Mouse (Mus musculus): ENCODE results near the gene Gnmt. TPM values are rescaled to one million over a fixed set of nuclear protein-coding genes. Genes with fewer than 3 reads are reported as not detected.
A peak's percentile ranks its signal among the peaks of the same experiment; 100 is the strongest.

Gnmt gene
- polyA plus RNA-seq, 2 experiments, result 18.3 to 31.2 TPM

- peak; percentile 97 to 99 (median 99) for DNase-seq (ENCODE audit: low read depth in 3 of 3, low spot score in 3 of 3)
- Histone ChIP-seq H3K27me3 (ENCODE audit: control insufficient read depth, insufficient read depth, low read length) (no peaks in the 10 kb centered on the region), H3K4me3 (ENCODE audit: insufficient read depth in 1 of 2, low read depth in 2 of 2, low read length in 2 of 2) (peak within 1 kb of the TSS; percentile 65 to 73), H3K9ac (replicated peaks) (peak within 1 kb of the TSS; percentile 76), H3K9me3 (ENCODE audit: control insufficient read depth, low read length) (no peaks in the 10 kb centered on the region), H3K36me3 (replicated peaks; ENCODE audit: control insufficient read depth, insufficient read depth, low read depth) (peaks cover 25% of the 10 kb centered on the region), H3K27ac (peak within 1 kb of the TSS; percentile 19), H3K4me1 (replicated peaks; ENCODE audit: control insufficient read depth in 2 of 2, insufficient read depth in 2 of 2, low read length in 1 of 2) (peaks cover 14 to 19% of the 10 kb centered on the region in 2 experiments), H3K4me2 (ENCODE audit: low read depth) (peak within 1 kb of the TSS; percentile 88)
- TF ChIP-seq EP300 (IDR thresholded peaks at IDR 0.05; ENCODE audit: low read depth) (no peak), CTCF (IDR thresholded peaks at IDR 0.05; ENCODE audit: low read depth) (peak; percentile 11; the same call in 1 of the 2 replicates)
- under 1% methylated on average over 49 of the region's 49 CpGs for WGBS (ENCODE audit: insufficient replicate concordance)
- ATAC-seq (ENCODE audit: insufficient read depth), result peak; percentile 95
Observed at GRCm38 (mm10) chr17:46680760-46681373, 48.1 kb downstream of the Gnmt start, which contains the start of gene Klhdc3. Gene Klhdc3 (minus strand): TSS chr17:46680914.

- Histone ChIP-seq H3K27ac (peak overlapping the region; percentile 19), H3K4me2 (ENCODE audit: low read depth) (peak overlapping the region; percentile 88), H3K9ac (replicated peaks) (peak overlapping the region; percentile 76), H3K27me3 (ENCODE audit: control insufficient read depth, insufficient read depth, low read length) (no peaks in the 10 kb centered on the region), H3K4me3 (ENCODE audit: insufficient read depth in 1 of 2, low read depth in 2 of 2, low read length in 2 of 2) (peak overlapping the region; percentile 65 to 69), H3K36me3 (replicated peaks; ENCODE audit: control insufficient read depth, insufficient read depth, low read depth) (peaks cover 29% of the 10 kb centered on the region), H3K4me1 (replicated peaks; ENCODE audit: control insufficient read depth in 2 of 2, insufficient read depth in 2 of 2, low read length in 1 of 2) (peaks cover 14 to 19% of the 10 kb centered on the region in 2 experiments), H3K9me3 (ENCODE audit: control insufficient read depth, low read length) (no peaks in the 10 kb centered on the region)
- peak; percentile 0; the same call in 1 of the 2 replicates for ATAC-seq (ENCODE audit: insufficient read depth)
- TF ChIP-seq EP300 (IDR thresholded peaks at IDR 0.05; ENCODE audit: low read depth) (no peak), CTCF (IDR thresholded peaks at IDR 0.05; ENCODE audit: low read depth) (peak; percentile 51)
- peak in 1 of 3 experiments; percentile 40 for DNase-seq (ENCODE audit: low read depth in 3 of 3, low spot score in 3 of 3)
- WGBS (ENCODE audit: insufficient replicate concordance), result under 1% methylated on average over 34 of the region's 34 CpGs
Observed at GRCm38 (mm10) chr17:46679843-46680759, 48.9 kb downstream of the Gnmt start.

GRCm38 (mm10) chr17:46678911-46679310 lies 50.1 kb downstream of the Gnmt start:
- Histone ChIP-seq H3K9me3 (ENCODE audit: control insufficient read depth, low read length) (no peaks in the 10 kb centered on the region), H3K36me3 (replicated peaks; ENCODE audit: control insufficient read depth, insufficient read depth, low read depth) (peaks cover 25% of the 10 kb centered on the region), H3K4me2 (ENCODE audit: low read depth) (peak overlapping the region; percentile 88), H3K27me3 (ENCODE audit: control insufficient read depth, insufficient read depth, low read length) (no peaks in the 10 kb centered on the region), H3K27ac (no peak overlapping the region), H3K9ac (replicated peaks) (no peak overlapping the region), H3K4me3 (ENCODE audit: insufficient read depth in 1 of 2, low read depth in 2 of 2, low read length in 2 of 2) (no peak overlapping the region), H3K4me1 (replicated peaks; ENCODE audit: control insufficient read depth in 2 of 2, insufficient read depth in 2 of 2, low read length in 1 of 2) (peaks cover 19 to 24% of the 10 kb centered on the region in 2 experiments)
- ATAC-seq (ENCODE audit: insufficient read depth) (no peak), DNase-seq (ENCODE audit: low read depth in 3 of 3, low spot score in 3 of 3) (no peak)
- WGBS (ENCODE audit: insufficient replicate concordance), result 68% methylated on average over 9 of the region's 9 CpGs
- no peak for TF ChIP-seq EP300 (IDR thresholded peaks at IDR 0.05; ENCODE audit: low read depth)
- TF ChIP-seq CTCF (IDR thresholded peaks at IDR 0.05; ENCODE audit: low read depth), result no peak

- peaks cover 25% of the 10 kb centered on the region for H3K36me3 ChIP-seq (replicated peaks; ENCODE audit: control insufficient read depth, insufficient read depth, low read depth)
Observed at GRCm38 (mm10) chr17:46678416-46678815, 50.6 kb downstream of the Gnmt start, which contains the start of gene Mea1. Gene Mea1 (plus strand): TSS chr17:46678793.

More at GRCm38 (mm10) chr17:46678416-46678815, 50.6 kb downstream of the Gnmt start, which contains the start of gene Mea1:
- Histone ChIP-seq H3K27me3 (ENCODE audit: control insufficient read depth, insufficient read depth, low read length) (no peaks in the 10 kb centered on the region), H3K9me3 (ENCODE audit: control insufficient read depth, low read length) (no peaks in the 10 kb centered on the region), H3K4me1 (replicated peaks; ENCODE audit: control insufficient read depth in 2 of 2, insufficient read depth in 2 of 2, low read length in 1 of 2) (peaks cover 19 to 24% of the 10 kb centered on the region in 2 experiments), H3K4me3 (ENCODE audit: insufficient read depth in 1 of 2, low read depth in 2 of 2, low read length in 2 of 2) (peak within 1 kb of the TSS; percentile 65 to 69), H3K4me2 (ENCODE audit: low read depth) (peak within 1 kb of the TSS; percentile 88), H3K9ac (replicated peaks) (peak within 1 kb of the TSS; percentile 76), H3K27ac (peak within 1 kb of the TSS; percentile 19)
- no peak for ATAC-seq (ENCODE audit: insufficient read depth)
- WGBS (ENCODE audit: insufficient replicate concordance), result 80% methylated on average over 8 of the region's 9 CpGs
- TF ChIP-seq CTCF (IDR thresholded peaks at IDR 0.05; ENCODE audit: low read depth) (no peak), EP300 (IDR thresholded peaks at IDR 0.05; ENCODE audit: low read depth) (no peak)
- no peak for DNase-seq (ENCODE audit: low read depth in 3 of 3, low spot score in 3 of 3)

Other genes starting within 250 kb of the Gnmt start
- 0.02 and 0.04 TPM in 2 replicates for gene Ttbk1, start 241.5 kb downstream of the Gnmt start, polyA plus RNA-seq (2012; rRNA removed)
- not detected in 2 replicates for gene Ttbk1, start 241.5 kb downstream of the Gnmt start, polyA plus RNA-seq (2014; fragmentation: Nextera tagmentation; extraction: Ambion mirVana)
- gene Dnph1, start 232.5 kb downstream of the Gnmt start, polyA plus RNA-seq (2012; rRNA removed), result 12.0 and 14.0 TPM in 2 replicates
- 20.0 and 24.2 TPM in 2 replicates for gene Dnph1, start 232.5 kb downstream of the Gnmt start, polyA plus RNA-seq (2014; fragmentation: Nextera tagmentation; extraction: Ambion mirVana)
- 0.59 and 0.92 TPM in 2 replicates for gene Cul9, start 182.8 kb downstream of the Gnmt start, polyA plus RNA-seq (2012; rRNA removed)
- 0.34 and 0.46 TPM in 2 replicates for gene Cul9, start 182.8 kb downstream of the Gnmt start, polyA plus RNA-seq (2014; fragmentation: Nextera tagmentation; extraction: Ambion mirVana)
- 16.0 and 22.0 TPM in 2 replicates for gene Srf, start 173.0 kb downstream of the Gnmt start, polyA plus RNA-seq (2012; rRNA removed)
- 2.5 and 2.6 TPM in 2 replicates for gene Srf, start 173.0 kb downstream of the Gnmt start, polyA plus RNA-seq (2014; fragmentation: Nextera tagmentation; extraction: Ambion mirVana)
- gene Ptk7, start 99.7 kb downstream of the Gnmt start, polyA plus RNA-seq (2012; rRNA removed), result 3.6 and 3.7 TPM in 2 replicates
- 3.0 and 3.4 TPM in 2 replicates for gene Ptk7, start 99.7 kb downstream of the Gnmt start, polyA plus RNA-seq (2014; fragmentation: Nextera tagmentation; extraction: Ambion mirVana)
- gene Klc4, start 83.1 kb downstream of the Gnmt start, polyA plus RNA-seq (2012; rRNA removed), result 3.4 and 3.5 TPM in 2 replicates
- 5.2 and 5.5 TPM in 2 replicates for gene Klc4, start 83.1 kb downstream of the Gnmt start, polyA plus RNA-seq (2014; fragmentation: Nextera tagmentation; extraction: Ambion mirVana)
- 36.1 and 46.6 TPM in 2 replicates for gene Mrpl2, start 82.9 kb downstream of the Gnmt start, polyA plus RNA-seq (2012; rRNA removed)
- 84.6 and 91.0 TPM in 2 replicates for gene Mrpl2, start 82.9 kb downstream of the Gnmt start, polyA plus RNA-seq (2014; fragmentation: Nextera tagmentation; extraction: Ambion mirVana)
- 11.3 and 14.9 TPM in 2 replicates for gene Cul7, start 78.8 kb downstream of the Gnmt start, polyA plus RNA-seq (2012; rRNA removed)
- gene Cul7, start 78.8 kb downstream of the Gnmt start, polyA plus RNA-seq (2014; fragmentation: Nextera tagmentation; extraction: Ambion mirVana), result 7.1 and 8.3 TPM in 2 replicates
- 16.4 and 20.3 TPM in 2 replicates for gene Rrp36, start 54.8 kb downstream of the Gnmt start, polyA plus RNA-seq (2012; rRNA removed)
- 11.4 and 14.0 TPM in 2 replicates for gene Rrp36, start 54.8 kb downstream of the Gnmt start, polyA plus RNA-seq (2014; fragmentation: Nextera tagmentation; extraction: Ambion mirVana)
- 27.3 and 34.4 TPM in 2 replicates for gene Mea1, start 50.4 kb downstream of the Gnmt start, polyA plus RNA-seq (2012; rRNA removed)
- 61.7 and 62.4 TPM in 2 replicates for gene Mea1, start 50.4 kb downstream of the Gnmt start, polyA plus RNA-seq (2014; fragmentation: Nextera tagmentation; extraction: Ambion mirVana)
- gene Klhdc3, start 48.3 kb downstream of the Gnmt start, polyA plus RNA-seq (2012; rRNA removed), result 40.2 and 41.5 TPM in 2 replicates
- 46.3 and 49.4 TPM in 2 replicates for gene Klhdc3, start 48.3 kb downstream of the Gnmt start, polyA plus RNA-seq (2014; fragmentation: Nextera tagmentation; extraction: Ambion mirVana)
- gene Ppp2r5d, start 24.1 kb downstream of the Gnmt start, polyA plus RNA-seq (2012; rRNA removed), result 21.3 and 24.1 TPM in 2 replicates
- gene Ppp2r5d, start 24.1 kb downstream of the Gnmt start, polyA plus RNA-seq (2014; fragmentation: Nextera tagmentation; extraction: Ambion mirVana), result 23.6 and 24.4 TPM in 2 replicates
- gene Pex6, start 17.7 kb downstream of the Gnmt start, polyA plus RNA-seq (2012; rRNA removed), result 9.3 and 9.6 TPM in 2 replicates
- gene Pex6, start 17.7 kb downstream of the Gnmt start, polyA plus RNA-seq (2014; fragmentation: Nextera tagmentation; extraction: Ambion mirVana), result 5.3 and 7.1 TPM in 2 replicates
- 15.0 and 18.0 TPM in 2 replicates for gene Cnpy3, start 23.0 kb upstream of the Gnmt start, polyA plus RNA-seq (2012; rRNA removed)
- 17.7 and 20.7 TPM in 2 replicates for gene Cnpy3, start 23.0 kb upstream of the Gnmt start, polyA plus RNA-seq (2014; fragmentation: Nextera tagmentation; extraction: Ambion mirVana)
- 0.04 TPM in 2 replicates for gene Ptcra, start 34.5 kb upstream of the Gnmt start, polyA plus RNA-seq (2012; rRNA removed)
- 0.10 and 0.18 TPM in 2 replicates for gene Ptcra, start 34.5 kb upstream of the Gnmt start, polyA plus RNA-seq (2014; fragmentation: Nextera tagmentation; extraction: Ambion mirVana)
- gene 2310039H08Rik, start 43.5 kb upstream of the Gnmt start, polyA plus RNA-seq (2012; rRNA removed), result 36.7 and 37.2 TPM in 2 replicates
- 62.7 and 63.3 TPM in 2 replicates for gene 2310039H08Rik, start 43.5 kb upstream of the Gnmt start, polyA plus RNA-seq (2014; fragmentation: Nextera tagmentation; extraction: Ambion mirVana)
- gene Rpl7l1, start 53.5 kb upstream of the Gnmt start, polyA plus RNA-seq (2012; rRNA removed), result 23.2 and 38.0 TPM in 2 replicates
- gene Rpl7l1, start 53.5 kb upstream of the Gnmt start, polyA plus RNA-seq (2014; fragmentation: Nextera tagmentation; extraction: Ambion mirVana), result 65.5 and 75.3 TPM in 2 replicates
- 2.5 and 3.0 TPM in 2 replicates for gene Bicral, start 129.3 kb upstream of the Gnmt start, polyA plus RNA-seq (2012; rRNA removed)
- gene Bicral, start 129.3 kb upstream of the Gnmt start, polyA plus RNA-seq (2014; fragmentation: Nextera tagmentation; extraction: Ambion mirVana), result 3.4 and 3.5 TPM in 2 replicates
- gene Tbcc, start 161.5 kb upstream of the Gnmt start, polyA plus RNA-seq (2012; rRNA removed), result 9.3 and 9.4 TPM in 2 replicates
- gene Tbcc, start 161.5 kb upstream of the Gnmt start, polyA plus RNA-seq (2014; fragmentation: Nextera tagmentation; extraction: Ambion mirVana), result 21.8 and 23.1 TPM in 2 replicates
- gene Prph2, start 181.3 kb upstream of the Gnmt start, polyA plus RNA-seq (2012; rRNA removed), result not detected in 2 replicates
- gene Prph2, start 181.3 kb upstream of the Gnmt start, polyA plus RNA-seq (2014; fragmentation: Nextera tagmentation; extraction: Ambion mirVana), result not detected in 2 replicates